Mouse (Mus musculus): ENCODE data around the gene 1700017N19Rik. TPM values are rescaled to one million over a fixed set of nuclear protein-coding genes. Genes with fewer than 3 reads are reported as not detected.
"Not testable (repeated sequence)": the region's sequence is repeated elsewhere in the genome, so short reads cannot be mapped to it uniquely, and the experiment has no call there.

The 1700017N19Rik gene
- total RNA-seq (2015) (not detected in 2 replicates), total RNA-seq (2017) (not detected in 2 replicates)

DNA sequence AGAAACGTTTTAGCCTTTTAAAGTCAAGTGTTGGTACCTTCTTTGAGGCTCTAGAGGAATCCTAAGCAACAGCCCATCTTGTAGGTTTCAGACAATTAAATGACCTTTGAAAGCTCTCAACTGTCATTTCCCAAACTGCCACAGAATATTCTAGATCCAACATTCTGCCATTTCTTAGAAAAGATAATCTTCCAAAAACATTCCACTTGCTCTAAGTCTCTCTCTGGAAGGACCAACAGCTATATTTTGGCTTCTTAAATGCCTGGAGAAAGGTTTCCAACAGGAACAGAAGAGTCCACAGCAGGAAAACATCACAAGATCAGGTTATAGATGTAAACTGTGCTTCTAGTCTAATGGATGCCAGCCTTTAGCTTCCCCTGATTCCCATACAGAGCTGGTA lies at the start of gene 1700017N19Rik, which contains the start of gene 4930430F08Rik:
Gene 1700017N19Rik, plus strand, starts transcription at position 162 of the 400 bp plus-strand sequence.
Gene 4930430F08Rik, minus strand, starts transcription at position 101 of the 400 bp plus-strand sequence.
- ATAC-seq (ENCODE audit: poor library complexity, severe bottlenecking) = no peak

DNA sequence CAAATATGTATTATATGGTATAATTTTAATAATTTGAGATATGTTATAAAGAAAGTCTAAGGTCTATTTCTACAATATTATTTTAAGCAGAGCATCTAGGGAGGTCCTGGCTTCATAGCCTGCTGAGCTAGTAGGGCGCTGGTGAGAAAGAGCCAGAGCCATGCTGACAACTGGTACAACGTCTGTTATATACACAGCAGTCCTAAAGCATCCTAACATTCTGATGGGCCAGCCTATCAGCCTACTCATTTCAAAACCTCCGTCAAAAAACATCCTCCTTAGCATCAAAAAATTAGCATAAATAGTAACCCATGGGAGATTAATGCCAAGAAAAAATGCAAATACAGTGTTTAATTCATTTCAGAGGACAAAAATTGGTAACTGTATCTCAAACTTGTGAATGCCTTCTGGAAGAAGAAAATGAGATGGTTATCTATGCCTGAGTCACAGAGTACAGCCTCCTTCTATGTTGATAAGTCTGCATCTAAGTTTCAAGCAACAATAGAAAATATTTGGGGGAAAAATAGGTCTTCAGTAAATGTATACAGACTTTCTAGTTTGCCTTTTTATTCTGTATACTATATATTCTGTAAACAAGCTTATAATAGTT lies 33.6 kb upstream of the 1700017N19Rik start:
- no peak for ATAC-seq (ENCODE audit: poor library complexity, severe bottlenecking)

DNA sequence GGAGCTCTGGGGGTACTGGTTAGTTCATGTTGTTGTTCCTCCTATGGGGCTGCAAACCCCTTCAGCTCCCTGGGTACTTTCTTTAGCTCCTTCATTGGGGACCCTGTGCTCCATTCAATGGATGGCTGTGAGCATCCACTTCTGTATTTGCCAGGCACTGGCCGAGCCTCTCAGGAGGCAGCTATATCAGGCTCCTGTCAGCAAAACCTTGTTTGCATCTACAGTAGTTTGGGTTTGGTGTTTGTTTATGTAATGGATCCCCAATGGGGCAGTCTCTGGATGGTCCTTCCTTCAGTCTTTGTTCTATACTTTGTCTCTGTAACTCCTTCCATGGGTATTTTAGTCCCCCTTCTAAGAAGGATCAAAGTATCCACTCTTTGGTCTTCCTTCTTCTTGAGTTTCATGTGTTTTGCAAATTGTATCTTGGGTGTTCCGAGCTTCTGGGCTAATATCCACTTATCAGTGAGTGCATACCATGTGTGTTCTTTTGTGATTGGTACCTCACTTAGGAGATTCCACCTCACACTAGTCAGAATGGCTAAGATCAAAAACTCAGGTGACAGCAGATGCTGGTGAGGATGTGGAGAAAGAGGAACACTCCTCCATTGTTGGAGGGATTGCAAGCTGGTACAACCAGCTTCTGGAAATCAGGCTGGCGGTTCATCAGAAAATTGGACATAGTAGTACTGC lies 29.9 kb upstream of the 1700017N19Rik start:
- ATAC-seq (ENCODE audit: poor library complexity, severe bottlenecking) = not testable (repeated sequence)

DNA sequence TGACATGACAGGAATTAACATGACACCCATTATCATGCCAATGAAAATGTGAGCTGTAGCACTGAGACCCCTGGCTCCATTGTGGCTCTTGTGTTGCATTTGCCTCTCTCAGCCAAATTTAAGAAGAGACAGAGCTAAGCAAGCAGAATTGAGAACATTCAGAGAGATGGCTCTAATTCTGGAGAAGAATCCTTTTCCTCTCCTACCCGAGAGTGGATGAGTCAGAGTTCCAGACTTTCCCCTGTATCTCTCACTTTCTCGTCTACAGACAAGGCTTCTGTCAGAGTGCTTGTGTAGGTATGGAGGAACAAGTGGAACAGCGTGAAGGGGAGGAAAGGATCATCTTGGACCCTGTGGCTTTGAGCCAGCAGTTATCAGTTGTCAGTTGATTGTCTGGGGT lies 26.2 kb upstream of the 1700017N19Rik start:
- ATAC-seq (ENCODE audit: poor library complexity, severe bottlenecking) = no peak

DNA sequence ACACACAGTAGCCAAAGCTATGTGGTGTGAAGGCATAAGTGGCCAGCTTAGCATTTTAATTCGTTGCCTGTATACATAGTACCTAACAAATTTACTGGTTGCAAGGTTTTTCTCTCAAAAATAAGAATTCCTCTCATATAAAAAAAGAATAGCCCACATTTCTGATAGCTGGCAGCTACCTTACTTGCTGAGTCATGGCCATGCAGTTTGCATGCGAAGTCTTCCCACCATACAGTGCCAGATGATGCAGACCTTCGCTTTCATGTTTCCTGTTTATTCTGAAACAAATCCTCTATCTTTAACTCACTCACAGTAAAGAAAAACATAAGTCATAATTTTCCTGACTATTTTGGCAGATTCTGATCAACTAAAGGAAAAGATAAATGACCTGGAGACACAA lies 18.6 kb upstream of the 1700017N19Rik start:
- ATAC-seq (ENCODE audit: poor library complexity, severe bottlenecking) = no peak

- ATAC-seq (ENCODE audit: poor library complexity, severe bottlenecking) = no peak; the same call in 1 of the 2 replicates
Measured at GRCm38 (mm10) chr10:100574505-100575149, 15.7 kb upstream of the 1700017N19Rik start.

DNA sequence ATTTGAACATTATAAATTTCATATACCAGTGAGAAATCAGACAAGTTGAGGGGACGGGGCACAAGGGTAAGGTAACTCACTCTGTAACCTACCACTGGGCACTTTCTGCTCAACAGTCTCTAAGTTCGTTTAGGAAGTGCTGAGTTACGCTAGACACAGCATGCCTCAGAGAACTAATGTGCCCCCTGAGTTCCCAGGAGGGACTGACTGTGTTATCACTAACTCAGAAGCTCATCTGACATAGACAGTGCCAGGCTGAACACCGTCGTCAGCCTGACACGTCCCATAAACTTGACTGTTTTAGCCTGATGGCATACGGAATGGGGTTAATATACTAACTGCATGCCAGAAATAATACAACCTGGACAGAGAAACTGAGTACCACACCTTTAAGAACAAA lies 15.0 kb upstream of the 1700017N19Rik start:
- no peak for ATAC-seq (ENCODE audit: poor library complexity, severe bottlenecking)

GRCm38 (mm10) chr10:100584178-100584577 lies 6.1 kb upstream of the 1700017N19Rik start:
- no peak for ATAC-seq (ENCODE audit: poor library complexity, severe bottlenecking)

- ATAC-seq (ENCODE audit: poor library complexity, severe bottlenecking) = 0 out of 2 replicates have a peak, but pooled peaks have one; percentile 1
Measured at GRCm38 (mm10) chr10:100588524-100588923, 1.8 kb upstream of the 1700017N19Rik start.

GRCm38 (mm10) chr10:100588932-100589388 lies 1.3 kb upstream of the 1700017N19Rik start:
- ATAC-seq (ENCODE audit: poor library complexity, severe bottlenecking) = peak; percentile 98

DNA sequence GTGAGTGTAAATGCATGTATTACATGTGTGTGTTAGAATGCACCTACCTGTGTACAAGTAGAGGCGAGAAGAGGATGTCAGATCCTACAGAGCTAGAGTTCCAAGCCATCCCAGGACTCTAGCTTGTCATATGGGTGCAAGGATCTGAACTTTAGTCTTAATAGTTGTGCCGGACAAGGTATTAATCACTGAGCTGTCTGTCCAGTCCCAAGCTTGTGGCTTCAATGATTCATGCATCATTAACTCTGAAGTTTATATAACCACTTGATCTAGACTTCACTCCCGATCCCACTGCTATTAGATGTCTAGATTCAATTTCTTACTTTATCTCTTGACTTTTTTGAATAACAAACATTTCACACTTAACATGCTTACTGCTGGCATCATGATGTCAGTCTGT lies 8.1 kb downstream of the 1700017N19Rik start:
- no peak for ATAC-seq (ENCODE audit: poor library complexity, severe bottlenecking)

- ATAC-seq (ENCODE audit: poor library complexity, severe bottlenecking) = no peak
Measured at GRCm38 (mm10) chr10:100603511-100603910, 13.2 kb downstream of the 1700017N19Rik start.

GRCm38 (mm10) chr10:100604254-100604653 lies 14.0 kb downstream of the 1700017N19Rik start:
- no peak for ATAC-seq (ENCODE audit: poor library complexity, severe bottlenecking)

- no peak for ATAC-seq (ENCODE audit: poor library complexity, severe bottlenecking)
Measured at GRCm38 (mm10) chr10:100617233-100617903, 27.1 kb downstream of the 1700017N19Rik start.

DNA sequence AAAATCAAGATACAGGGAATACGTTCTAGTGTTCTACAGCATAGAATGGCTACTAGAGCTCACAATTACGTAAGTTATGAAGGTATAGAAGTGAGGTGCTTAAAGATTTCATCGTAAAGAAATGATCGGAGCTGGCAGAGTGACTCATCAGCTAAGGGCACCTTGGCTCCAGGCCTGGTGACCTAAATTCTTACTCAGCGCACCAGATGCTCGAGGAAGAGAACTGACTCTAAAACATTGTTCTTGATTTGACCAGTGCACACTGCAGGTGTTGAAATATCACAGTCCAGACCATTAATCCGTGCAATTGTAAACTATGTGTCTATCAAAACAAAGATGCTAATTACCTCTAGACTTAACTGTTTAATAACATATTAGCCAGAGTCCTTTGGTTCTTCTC lies 29.2 kb downstream of the 1700017N19Rik start:
- no peak for ATAC-seq (ENCODE audit: poor library complexity, severe bottlenecking)

- no peak for ATAC-seq (ENCODE audit: poor library complexity, severe bottlenecking)
Measured at GRCm38 (mm10) chr10:100620040-100620439, 29.8 kb downstream of the 1700017N19Rik start.

DNA sequence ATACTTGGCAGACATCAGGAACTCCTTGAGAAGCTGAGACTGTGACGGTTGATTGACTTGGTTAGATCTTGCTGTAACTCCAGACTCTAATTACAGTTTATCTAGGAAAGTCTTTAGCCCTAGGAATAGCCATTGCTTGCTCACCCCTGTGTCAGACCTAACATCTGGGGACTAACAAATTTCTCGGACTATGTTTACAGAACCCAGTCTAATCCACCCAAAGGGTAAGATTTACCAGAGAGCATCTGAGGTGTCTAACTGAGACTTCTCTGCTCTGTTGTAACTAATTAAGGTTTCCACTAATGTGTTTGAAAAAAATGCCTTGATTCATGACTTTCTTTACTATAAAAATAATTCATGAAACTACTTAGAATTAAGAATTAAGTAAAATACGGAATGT lies 32.2 kb downstream of the 1700017N19Rik start:
- no peak for ATAC-seq (ENCODE audit: poor library complexity, severe bottlenecking)

- ATAC-seq (ENCODE audit: poor library complexity, severe bottlenecking) = peak; percentile 77
Measured at GRCm38 (mm10) chr10:100629762-100630438, 39.6 kb downstream of the 1700017N19Rik start.

DNA sequence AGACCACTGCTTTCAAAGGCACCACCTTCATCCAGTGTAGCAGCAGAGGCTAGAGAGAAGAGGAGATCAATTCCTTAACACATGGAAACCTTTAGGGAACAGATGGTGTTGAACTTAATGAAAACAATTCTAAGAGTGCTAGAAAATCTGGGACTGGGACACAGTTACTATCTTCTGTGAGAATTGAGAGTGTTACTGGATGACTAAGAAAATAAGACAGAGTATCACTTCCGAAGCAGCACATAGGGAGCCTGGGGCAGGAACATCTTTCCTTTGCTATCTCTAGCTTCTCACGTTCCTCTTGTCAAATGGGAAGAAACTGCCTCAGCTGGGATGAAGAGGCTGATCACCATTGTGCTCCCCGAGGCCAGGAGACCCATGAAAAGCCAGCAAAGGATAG lies 52.6 kb downstream of the 1700017N19Rik start:
- no peak for ATAC-seq (ENCODE audit: poor library complexity, severe bottlenecking)

DNA sequence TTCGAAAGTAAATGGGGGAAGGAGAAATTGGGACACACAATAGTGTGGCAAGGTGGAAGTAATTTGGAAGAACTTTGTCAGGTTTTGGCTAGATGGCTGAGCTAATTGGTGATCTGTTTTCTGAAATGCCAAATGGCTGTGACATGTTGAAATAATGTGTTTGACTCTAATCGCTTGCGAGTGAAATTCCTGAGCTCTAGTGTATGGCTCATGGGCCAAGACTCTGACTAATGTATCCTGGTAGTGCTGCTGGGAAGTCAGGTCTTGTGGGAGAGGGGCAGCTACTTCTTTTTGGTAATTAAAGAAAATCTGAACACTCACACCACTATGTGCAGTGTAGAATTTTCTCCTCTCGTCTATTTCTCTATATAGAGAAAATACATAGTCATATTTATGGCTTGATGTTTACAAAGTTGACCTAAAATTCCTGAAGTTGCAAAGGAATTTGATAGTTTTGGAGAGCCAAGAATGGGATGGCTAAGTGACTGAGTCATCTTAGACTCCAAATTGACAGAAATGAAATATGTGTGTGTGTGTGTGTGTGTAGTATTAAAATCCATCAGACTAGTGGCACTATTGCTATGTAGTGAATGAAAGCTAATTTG lies 55.1 kb downstream of the 1700017N19Rik start:
- ATAC-seq (ENCODE audit: poor library complexity, severe bottlenecking) = no peak

Data from megakaryocyte, adult 5-6 weeks (primary cell).